Mouse (Mus musculus): Measurements from ENCODE around the gene Sh3bgrl2.

Gene Sh3bgrl2

DNA sequence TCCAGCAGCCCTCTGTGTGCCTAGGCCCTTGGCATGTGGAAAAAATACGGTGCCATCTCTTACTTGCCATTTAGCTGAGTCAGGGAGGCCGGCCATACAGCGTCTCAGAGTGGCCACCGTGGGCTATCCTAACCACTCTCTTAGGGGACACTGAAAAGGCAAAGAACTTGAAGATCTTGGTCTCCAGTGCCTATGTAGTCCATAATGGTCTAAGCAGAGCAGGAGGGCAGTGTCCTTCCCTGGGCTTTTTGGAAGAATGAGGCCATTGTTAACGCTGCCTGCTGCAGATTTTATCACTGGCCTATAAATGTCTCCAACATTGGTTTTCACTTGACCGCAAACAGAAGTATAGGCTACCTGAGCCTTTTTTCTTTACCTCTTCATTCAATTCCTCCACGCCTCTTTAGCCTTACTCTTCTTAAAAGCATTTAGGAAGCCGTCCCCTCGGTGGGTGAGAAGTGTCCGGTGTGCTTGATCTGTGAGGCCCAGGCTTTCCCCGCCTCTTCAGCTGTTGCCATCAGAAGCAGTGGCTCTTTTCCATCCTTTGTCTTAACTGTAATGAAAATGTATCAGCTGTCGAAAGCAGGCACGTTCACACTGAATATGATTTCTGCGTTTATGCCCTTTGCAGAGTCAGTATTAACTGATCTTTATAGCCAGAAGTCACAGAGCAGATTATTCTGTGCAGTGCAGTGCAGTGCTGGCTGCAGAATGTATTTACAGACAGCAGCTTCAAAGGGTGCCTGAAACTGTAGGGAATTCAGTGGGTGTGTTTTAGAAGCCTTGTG is 41.7 kb downstream of the Sh3bgrl2 start:
- no peak for DNase-seq (ENCODE audit: low spot score in 2 of 2)

GRCm38 (mm10) chr9:83591848-83592456 is 43.8 kb downstream of the Sh3bgrl2 start:
- no peak for DNase-seq (ENCODE audit: low spot score in 2 of 2)

DNA sequence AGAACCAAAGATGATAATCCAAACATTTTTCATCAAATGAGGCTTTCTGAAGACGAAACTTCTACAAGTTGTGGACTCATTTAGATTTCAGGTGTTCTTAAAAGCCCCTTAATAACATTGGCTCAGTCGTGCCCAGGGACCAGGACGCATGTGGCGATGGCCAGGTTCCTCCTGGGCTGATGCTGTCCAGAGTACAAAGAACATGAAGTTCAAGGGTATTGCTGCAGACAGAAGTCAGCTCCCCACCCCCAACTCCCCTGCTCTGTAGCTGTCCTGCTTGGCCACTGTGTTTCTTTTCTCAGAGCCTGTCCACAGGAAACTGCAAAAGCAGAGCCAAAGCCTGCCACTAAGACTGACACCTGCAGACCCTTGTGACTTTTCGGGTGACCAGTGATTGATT is 45.7 kb downstream of the Sh3bgrl2 start:
- no peak for DNase-seq (ENCODE audit: low spot score in 2 of 2)

DNA sequence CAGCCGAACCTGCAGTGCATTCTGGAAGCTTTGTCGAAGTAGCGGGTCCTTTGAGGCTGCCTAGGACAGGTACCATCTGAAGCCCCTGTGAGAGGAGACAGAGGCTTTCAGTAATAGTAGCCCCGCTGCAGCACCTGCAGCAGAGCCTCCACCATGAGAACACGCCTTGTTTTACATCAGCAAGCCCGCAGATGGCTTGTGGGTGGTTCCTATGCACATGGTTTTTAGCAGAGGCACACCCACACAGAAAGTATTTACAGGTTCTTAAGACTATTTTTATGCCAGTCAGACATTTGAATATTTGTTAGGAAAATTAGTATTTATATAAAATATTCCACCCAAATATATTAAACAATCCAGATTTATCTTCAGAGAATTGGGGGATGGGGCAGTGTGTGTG is 48.0 kb downstream of the Sh3bgrl2 start:
- DNase-seq (ENCODE audit: low spot score in 2 of 2), result peak; percentile 76 to 87

DNA sequence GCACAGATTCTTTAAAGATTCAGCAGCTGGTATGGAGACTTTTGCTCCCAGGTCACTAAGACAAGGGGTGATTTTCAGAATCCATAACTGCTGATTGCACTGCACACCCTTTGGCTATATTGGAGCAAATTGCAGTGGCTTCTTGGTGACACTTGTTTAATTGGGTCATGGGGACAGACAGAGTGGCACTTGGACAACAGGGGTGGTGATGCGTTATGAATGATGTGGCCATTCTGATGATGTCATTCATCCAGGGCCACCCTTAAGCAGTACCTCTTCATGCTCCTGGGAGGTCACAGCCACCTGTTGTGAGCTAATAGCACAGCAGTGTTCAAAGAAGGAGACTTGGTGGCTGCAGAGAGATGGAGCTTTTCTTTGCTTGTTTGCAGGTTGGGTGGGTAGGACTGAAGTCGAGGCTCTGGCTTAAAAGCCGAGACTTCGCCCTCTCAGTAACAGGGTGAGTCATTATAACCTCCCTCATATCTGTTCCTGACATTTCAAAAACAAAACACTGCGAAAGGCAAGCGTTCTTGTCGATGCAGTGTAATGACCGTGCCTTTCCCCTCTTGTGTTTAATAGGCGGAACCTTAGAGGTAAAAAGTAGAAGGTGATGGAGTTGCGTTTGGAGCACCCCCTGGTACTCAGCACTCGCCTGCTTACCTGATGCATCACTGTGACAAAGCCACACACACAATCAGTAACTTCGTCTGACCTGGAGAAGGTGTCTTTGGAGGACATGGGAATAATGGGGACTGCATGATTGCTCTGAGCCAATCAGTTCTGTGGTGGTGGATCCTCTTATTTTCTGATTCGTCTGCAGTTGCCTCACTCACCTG is 48.7 kb downstream of the Sh3bgrl2 start:
- DNase-seq (ENCODE audit: low spot score in 2 of 2), result no peak

- DNase-seq (ENCODE audit: low spot score in 2 of 2), result peak in 1 of 2 experiments; percentile 44
Observed at GRCm38 (mm10) chr9:83598047-83598446, 49.9 kb downstream of the Sh3bgrl2 start.

DNA sequence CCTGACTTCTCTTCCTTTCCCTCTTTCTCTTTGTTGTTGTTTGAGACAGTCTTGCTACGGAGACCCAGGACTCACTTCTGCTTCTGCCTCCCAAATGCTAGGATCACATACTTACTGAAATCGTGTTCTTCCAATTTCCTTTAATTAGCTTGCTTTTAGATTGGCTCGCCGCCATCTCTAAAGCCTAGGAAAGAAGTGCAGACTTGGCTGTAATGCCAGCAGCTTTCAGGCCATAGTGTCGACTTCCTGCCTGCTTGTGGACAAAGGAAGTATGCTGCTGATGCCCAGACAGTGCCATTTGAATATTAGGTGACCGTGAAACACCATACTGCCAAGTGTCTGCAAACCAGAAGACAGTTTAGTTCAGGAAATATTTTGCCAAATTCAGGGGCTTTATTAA is 51.4 kb downstream of the Sh3bgrl2 start:
- DNase-seq (ENCODE audit: low spot score in 2 of 2), result no peak

DNA sequence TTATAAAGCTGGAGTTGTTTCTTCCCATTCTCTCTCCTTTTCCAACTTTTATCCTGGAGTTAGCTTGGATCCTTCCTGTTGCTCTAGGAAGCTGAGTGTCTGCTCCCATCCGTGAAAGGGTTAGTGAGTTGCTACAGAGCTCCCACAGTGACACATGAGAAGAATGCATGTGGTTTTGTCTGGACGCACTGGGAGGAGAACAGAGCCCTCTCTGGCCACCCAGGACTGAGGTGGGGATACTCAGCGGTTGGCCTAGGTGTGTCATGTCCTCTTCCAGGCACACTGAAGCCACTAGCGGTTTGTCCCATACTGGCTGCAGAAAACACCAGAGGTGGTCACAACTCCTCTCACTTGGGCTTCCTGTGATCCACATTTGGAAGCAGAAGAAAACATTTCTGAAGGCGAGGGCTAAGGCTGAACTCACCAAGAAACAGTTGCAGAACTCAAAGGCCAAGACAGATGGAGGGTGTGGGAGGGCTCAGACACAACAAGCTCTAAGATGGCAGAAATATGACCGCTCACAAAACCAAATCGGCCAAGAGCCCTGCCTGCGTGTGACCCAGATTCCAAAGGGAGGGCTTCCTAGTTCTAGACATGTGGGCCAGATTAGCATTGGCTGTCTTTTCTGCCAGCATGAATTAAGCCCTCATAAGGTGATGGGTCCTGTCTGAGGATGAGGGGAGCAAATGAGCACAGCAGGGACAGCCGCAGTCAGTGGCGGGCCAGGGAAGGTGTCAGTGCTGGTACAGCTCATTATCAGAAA is 52.3 kb downstream of the Sh3bgrl2 start:
- peak; percentile 50 to 51 for DNase-seq (ENCODE audit: low spot score in 2 of 2)

GRCm38 (mm10) chr9:83602176-83602770 is 54.1 kb downstream of the Sh3bgrl2 start:
- no peak for DNase-seq (ENCODE audit: low spot score in 2 of 2)

DNA sequence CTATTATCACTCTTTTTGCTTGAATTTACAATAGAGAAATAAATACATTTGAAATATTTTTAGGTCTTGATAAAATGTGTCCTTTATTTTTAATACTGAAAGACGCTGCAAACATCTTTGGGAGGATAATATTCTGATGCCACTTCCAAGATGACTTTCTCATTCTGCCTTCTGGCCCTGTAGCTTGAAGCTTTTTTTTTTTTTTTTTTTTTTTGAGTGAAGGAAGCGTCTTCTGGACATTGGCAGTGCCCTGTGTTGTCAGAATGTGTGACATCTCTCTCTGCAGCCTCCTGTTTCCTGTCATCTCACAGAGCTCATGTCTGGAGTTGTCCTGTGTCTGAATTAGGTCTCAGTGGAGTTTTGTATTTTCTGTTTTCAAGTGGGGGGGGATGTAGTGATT is 55.0 kb downstream of the Sh3bgrl2 start:
- DNase-seq (ENCODE audit: low spot score in 2 of 2), result no peak

DNA sequence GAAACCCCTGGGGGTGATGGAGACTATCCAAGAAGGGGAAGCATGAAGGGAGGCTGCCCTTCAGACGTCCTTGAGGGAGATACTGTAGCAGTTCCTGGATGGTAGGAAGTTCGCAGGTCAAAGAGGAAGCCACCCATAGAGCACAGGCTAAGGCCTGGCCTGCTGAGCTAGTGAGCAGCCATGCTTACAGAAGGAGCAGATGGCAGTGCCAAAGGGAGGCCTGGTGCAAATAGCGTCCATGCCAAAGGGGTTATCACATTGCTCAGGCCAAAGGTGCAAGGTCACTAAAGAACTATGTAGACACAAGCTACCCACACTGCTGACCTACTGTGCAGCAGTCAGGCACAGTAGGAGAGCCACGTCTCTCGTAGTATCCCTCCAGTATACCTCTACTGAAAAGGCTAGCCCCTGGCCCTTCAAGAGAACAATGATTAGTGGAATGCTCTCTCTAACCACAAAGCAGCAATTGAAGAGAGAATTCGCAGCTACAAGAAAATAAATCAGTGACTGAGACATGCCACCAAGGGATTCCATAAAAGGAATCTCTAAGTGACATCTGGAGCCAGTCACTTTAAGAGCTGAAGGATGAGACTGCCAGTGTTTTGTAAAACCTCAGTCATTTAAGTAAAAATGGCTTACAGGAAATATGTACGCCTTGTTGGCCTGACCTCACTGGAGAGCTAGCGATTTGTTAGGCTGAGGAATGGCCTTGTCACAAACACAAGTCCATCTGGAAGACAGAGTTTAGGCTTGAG is 57.9 kb downstream of the Sh3bgrl2 start:
- DNase-seq (ENCODE audit: low spot score in 2 of 2), result no peak

DNA sequence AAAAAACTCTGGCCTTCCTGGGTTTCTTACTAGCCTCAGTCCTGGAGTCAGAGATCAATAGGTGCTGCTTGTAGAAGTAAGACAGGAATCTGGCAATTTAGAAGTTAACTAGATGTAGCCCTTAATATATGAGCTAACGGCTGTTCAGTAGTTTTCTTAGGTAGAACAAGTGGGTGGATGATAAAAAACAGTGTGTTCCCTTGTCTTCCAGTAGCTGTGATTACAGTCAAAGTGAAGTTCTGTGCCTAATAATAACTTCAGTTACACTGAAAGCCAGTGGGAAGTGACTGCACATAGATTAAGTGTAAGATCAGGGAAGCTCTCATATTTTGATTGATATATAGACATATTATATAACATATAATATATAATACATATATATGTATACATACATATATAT is 60.0 kb downstream of the Sh3bgrl2 start:
- no peak for DNase-seq (ENCODE audit: low spot score in 2 of 2)

DNA sequence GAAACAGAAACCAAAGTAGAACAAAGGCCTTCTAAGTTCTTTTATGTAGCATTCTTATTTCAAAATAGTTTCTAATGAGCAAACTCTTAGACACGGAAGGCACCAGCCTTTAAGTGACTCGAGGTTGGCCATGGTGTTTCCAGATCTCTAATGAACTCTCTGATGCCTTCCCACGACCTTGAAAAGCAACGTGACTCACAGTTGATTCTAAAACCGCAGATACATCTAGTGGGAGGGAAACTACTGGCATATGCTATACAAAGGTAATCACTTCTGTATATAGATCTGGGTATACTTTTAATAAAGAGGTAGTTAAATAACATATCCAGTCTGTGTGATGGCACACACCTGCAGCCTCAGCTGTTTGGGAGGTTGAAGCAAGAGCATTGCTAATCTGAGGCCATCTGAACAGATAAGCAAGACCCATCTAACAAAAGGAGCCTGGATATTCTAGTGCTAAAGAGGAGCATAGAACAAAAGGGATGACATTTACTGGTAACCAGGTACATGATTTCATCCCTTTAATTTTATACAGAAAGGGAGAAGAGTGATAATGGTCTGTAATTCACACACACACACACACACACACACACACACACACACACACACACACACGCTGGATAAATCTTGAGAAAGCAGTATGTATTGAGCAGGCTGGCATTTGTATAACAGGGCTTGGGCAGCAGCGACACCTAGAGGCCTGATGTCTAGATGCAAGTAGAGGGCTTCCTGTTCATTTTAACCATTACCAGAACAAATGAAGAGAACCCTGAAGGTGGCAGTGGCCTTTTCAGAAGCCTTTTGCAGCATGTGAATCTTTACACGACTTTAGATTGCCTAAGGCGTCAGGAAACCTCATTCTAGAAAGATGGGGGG is 61.5 kb downstream of the Sh3bgrl2 start:
- DNase-seq (ENCODE audit: low spot score in 2 of 2), result peak; percentile 90 to 93

- DNase-seq (ENCODE audit: low spot score in 2 of 2), result no peak
Observed at GRCm38 (mm10) chr9:83615912-83616585, 67.9 kb downstream of the Sh3bgrl2 start.

- DNase-seq (ENCODE audit: low spot score in 2 of 2), result no peak
Observed at GRCm38 (mm10) chr9:83616586-83617081, 68.5 kb downstream of the Sh3bgrl2 start.

DNA sequence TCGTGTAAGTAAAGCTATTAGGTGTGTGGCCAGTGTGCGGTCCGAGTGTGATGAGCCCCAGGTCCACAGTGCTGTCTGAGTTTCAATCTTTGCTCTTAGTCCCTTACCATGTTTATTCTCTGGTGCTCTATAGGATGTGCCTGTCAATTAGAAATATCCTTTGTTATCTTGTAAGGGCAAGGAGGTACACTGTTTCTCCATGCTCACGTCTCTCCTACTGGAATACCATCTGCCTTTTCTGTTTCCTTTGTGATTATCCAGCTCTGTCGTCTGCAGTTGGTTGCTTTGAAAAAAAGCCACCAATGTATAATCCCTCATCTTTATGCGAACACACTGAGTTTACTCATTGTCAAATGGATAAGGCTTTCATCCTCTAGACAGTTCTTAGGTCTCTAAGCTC is 75.3 kb downstream of the Sh3bgrl2 start:
- no peak for DNase-seq (ENCODE audit: low spot score in 2 of 2)

DNA sequence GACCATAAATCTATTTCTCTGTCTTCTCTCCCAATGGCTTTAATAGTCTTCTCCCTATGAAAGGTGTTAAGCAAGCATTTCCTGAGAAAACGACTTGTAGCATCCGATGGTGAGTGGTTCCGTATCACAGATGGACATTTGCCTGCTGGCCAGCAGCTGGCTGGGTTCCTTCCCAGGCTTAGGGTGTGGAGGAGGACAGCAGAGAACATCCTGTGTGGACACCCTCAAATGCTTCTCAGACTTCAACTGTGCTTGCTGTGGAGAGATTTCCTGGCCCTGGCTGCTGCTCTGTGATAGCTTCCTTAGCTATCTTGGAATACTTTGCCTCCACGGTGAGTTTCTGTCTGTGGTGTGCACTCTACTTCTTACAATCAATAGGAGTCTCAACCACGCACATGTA is 76.1 kb downstream of the Sh3bgrl2 start:
- no peak for DNase-seq (ENCODE audit: low spot score in 2 of 2)

DNA sequence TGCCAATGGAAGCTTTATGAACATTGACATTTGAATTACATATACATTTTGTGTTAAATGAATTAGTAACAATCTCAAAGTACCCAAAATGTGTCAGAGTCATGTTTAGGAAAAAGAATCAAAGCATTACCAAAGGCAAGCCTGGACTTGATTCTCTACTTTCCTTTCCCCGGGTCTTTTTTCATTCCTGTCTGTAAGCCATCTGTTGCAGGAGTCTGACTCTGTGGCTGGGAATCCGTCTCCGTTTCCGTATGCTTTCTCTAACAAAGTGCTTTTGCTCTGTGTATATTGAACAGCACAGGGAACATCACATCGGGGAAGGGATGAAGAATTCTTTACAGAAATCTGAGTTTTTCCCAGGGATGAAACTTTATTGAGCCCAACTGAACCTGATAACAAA is 77.0 kb downstream of the Sh3bgrl2 start:
- DNase-seq (ENCODE audit: low spot score in 2 of 2), result no peak

All from right cerebral cortex, adult 2 months (tissue).